Mouse (Mus musculus): ENCODE results near the gene AC153137.1.

DNA sequence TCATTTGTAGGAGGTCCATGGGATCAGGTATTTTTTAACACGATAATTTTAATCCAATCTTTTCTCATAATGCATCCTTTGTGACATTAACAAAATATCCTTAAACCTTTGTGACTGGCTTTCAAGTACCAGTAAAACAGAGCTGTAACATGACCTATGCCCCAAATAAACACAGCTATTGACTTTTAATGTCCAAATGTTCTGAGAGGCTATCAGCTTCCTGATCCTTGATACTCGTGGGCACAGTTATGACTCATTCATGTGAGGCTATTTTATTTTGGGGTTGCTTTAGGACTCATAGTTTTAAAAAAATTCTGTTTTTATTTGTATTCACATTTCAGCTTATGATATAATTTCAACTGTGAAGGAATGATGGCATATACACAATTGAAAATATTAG lies 37.5 kb upstream of the AC153137.1 start:
- TF ChIP-seq CTCF (IDR thresholded peaks at IDR 0.05; ENCODE audit: control insufficient read depth, insufficient read depth, insufficient read length) (no peak), USF1 (IDR thresholded peaks at IDR 0.05; ENCODE audit: low read depth) (no peak), MYOD1 (IDR thresholded peaks at IDR 0.05; ENCODE audit: control insufficient read depth, insufficient read length, low read depth) (no peak), FOSL1 (IDR thresholded peaks at IDR 0.05; ENCODE audit: insufficient read depth, low read length, poor library complexity, severe bottlenecking) (no peak), MAX (IDR thresholded peaks at IDR 0.05) (no peak), CEBPB (IDR thresholded peaks at IDR 0.05; ENCODE audit: low read depth) (no peak), MYOG (IDR thresholded peaks at IDR 0.05; ENCODE audit: control insufficient read depth, extremely low read depth, insufficient read length) (no peak)
